Mouse (Mus musculus): ENCODE measurements around the gene Ambp. TPM values are rescaled to one million over a fixed set of nuclear protein-coding genes. Genes with fewer than 3 reads are reported as not detected.

Ambp gene
- 0.18 TPM in 1 of 2 replicates, not detected in the other for polyA plus RNA-seq (2014; fragmentation: Nextera tagmentation; extraction: Ambion mirVana)

DNA sequence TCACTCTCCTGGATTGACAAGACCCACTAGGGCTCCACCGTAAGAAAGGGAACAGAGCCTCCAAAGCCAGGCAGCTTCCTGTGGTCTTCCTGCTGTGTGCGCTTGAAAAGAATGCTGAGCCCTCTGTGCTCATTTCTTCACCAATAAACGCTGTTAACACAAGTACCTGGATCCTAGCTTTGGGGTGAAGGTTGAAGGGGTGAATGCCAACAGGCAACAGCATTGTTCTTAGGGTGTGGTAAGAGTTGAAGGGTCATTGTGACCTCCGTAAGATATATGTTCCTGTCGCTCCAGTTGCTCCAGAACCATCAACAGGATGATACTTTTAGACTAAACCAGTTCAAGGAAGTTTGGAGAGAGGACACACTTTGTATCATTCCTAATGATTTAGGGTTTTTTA is at the start of gene Ambp:
Gene Ambp (minus strand): TSS at position 101 of the 400 bp plus-strand sequence.
- Histone ChIP-seq H3K36me3 (ENCODE audit: control insufficient read depth, insufficient read depth, low read length) (no peaks in the 10 kb centered on the region), H3K9me3 (ENCODE audit: control insufficient read depth, low read length) (no peaks in the 10 kb centered on the region), H3K27ac (replicated peaks; ENCODE audit: low read depth, low read length) (no peak within 1 kb of the TSS), H3K27me3 (replicated peaks; ENCODE audit: control insufficient read depth, insufficient read depth, low read length) (no peaks in the 10 kb centered on the region), H3K4me1 (ENCODE audit: control insufficient read depth, insufficient read depth, low read length) (no peaks in the 10 kb centered on the region), H3K4me3 (ENCODE audit: low read depth, low read length) (no peak within 1 kb of the TSS), H3K9ac (ENCODE audit: low read depth, low read length) (no peak within 1 kb of the TSS), H3K4me2 (ENCODE audit: low read depth, low read length) (no peak within 1 kb of the TSS)
- no peak for DNase-seq (ENCODE audit: low spot score)
- ATAC-seq (ENCODE audit: low read depth): no peak
- WGBS: 62% methylated on average over 5 of the region's 5 CpGs

DNA sequence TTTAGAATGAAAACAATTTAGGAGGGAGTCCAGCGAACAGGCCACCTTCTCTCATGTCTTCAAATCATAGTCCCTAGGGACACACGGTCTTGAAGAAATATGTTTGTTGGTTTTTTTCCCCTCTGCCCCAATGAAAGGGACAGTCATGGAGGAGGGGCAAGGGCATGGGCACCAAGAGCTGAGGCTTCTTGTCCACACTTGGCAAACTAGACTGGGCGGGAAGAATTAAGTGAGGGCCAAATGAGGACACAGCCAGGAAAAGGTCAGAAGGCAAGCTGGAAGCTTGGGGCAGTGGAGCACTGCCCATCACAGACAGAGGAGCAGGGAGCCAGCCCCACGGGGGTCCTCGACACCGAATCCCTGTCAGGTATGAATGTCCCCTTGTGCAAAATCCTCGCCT is 49.3 kb upstream of the Ambp start:
- Histone ChIP-seq H3K4me2 (ENCODE audit: low read depth, low read length) (no peak overlapping the region), H3K27ac (replicated peaks; ENCODE audit: low read depth, low read length) (no peak overlapping the region), H3K4me1 (ENCODE audit: control insufficient read depth, insufficient read depth, low read length) (no peaks in the 10 kb centered on the region), H3K9ac (ENCODE audit: low read depth, low read length) (no peak overlapping the region), H3K27me3 (replicated peaks; ENCODE audit: control insufficient read depth, insufficient read depth, low read length) (no peaks in the 10 kb centered on the region), H3K9me3 (ENCODE audit: control insufficient read depth, low read length) (no peaks in the 10 kb centered on the region), H3K4me3 (ENCODE audit: low read depth, low read length) (no peak overlapping the region), H3K36me3 (ENCODE audit: control insufficient read depth, insufficient read depth, low read length) (no peaks in the 10 kb centered on the region)
- WGBS: 68% methylated on average over 7 of the region's 7 CpGs
- ATAC-seq (ENCODE audit: low read depth) (no peak), DNase-seq (ENCODE audit: low spot score) (no peak)

DNA sequence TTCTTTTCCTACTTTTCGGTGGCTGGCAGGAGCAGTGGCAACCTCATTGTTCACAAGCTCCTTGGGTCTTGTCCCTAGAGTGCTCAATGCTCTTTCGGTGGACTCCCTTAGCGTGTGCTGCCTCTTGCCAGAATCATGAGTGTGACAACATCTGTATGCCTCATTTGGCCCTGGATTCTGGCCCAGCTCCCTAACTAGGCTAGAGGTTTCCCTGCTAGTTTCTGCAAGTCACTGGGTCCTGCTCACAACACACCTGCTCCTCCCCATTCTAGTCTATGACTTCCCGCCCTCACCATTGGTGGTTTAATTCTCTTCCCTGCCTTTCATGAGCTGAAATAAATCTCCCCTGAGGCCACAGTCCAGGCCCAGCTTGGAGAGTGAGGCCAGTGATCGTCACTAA is 44.8 kb upstream of the Ambp start:
- no peak overlapping the region for H3K27ac ChIP-seq (replicated peaks; ENCODE audit: low read depth, low read length)
- H3K4me1 ChIP-seq (ENCODE audit: control insufficient read depth, insufficient read depth, low read length): no peaks in the 10 kb centered on the region
- H3K9me3 ChIP-seq (ENCODE audit: control insufficient read depth, low read length): no peaks in the 10 kb centered on the region
- no peak overlapping the region for H3K9ac ChIP-seq (ENCODE audit: low read depth, low read length)
- H3K27me3 ChIP-seq (replicated peaks; ENCODE audit: control insufficient read depth, insufficient read depth, low read length): no peaks in the 10 kb centered on the region
- no peaks in the 10 kb centered on the region for H3K36me3 ChIP-seq (ENCODE audit: control insufficient read depth, insufficient read depth, low read length)
- H3K4me3 ChIP-seq (ENCODE audit: low read depth, low read length): no peak overlapping the region
- H3K4me2 ChIP-seq (ENCODE audit: low read depth, low read length): no peak overlapping the region
- ATAC-seq (ENCODE audit: low read depth) (no peak), DNase-seq (ENCODE audit: low spot score) (no peak)
- 85% methylated on average over 5 of the region's 5 CpGs for WGBS

DNA sequence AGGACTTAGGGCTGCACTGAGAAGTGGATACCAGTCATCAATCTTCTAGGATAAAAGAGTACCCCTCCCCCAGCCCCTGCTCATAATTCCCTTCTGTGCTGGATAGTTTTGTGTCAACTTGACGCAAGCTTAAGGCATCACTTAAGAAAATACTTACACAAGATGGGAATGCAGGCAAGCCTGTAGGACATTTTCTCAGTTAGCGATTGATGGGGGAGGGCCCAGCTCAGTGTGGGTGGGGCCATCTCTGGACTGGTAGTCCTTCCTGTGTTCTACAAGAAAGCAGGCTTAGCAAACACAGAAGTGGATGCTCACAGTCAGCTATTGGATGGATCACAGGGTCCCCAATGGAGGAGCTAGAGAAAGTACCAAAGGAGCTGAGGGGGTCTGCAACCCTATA is 39.8 kb upstream of the Ambp start:
- H3K27ac ChIP-seq (replicated peaks; ENCODE audit: low read depth, low read length): no peak overlapping the region
- H3K36me3 ChIP-seq (ENCODE audit: control insufficient read depth, insufficient read depth, low read length): no peaks in the 10 kb centered on the region
- no peak overlapping the region for H3K4me3 ChIP-seq (ENCODE audit: low read depth, low read length)
- H3K4me1 ChIP-seq (ENCODE audit: control insufficient read depth, insufficient read depth, low read length): 0 out of 2 replicates have a peak, but pooled peaks cover 8% of the 10 kb centered on the region
- DNase-seq (ENCODE audit: low spot score) (no peak), ATAC-seq (ENCODE audit: low read depth) (no peak)
- 69% methylated on average over 2 of the region's 2 CpGs for WGBS
- H3K9ac ChIP-seq (ENCODE audit: low read depth, low read length): no peak overlapping the region
- no peak overlapping the region for H3K4me2 ChIP-seq (ENCODE audit: low read depth, low read length)
- no peaks in the 10 kb centered on the region for H3K27me3 ChIP-seq (replicated peaks; ENCODE audit: control insufficient read depth, insufficient read depth, low read length)
- no peaks in the 10 kb centered on the region for H3K9me3 ChIP-seq (ENCODE audit: control insufficient read depth, low read length)

DNA sequence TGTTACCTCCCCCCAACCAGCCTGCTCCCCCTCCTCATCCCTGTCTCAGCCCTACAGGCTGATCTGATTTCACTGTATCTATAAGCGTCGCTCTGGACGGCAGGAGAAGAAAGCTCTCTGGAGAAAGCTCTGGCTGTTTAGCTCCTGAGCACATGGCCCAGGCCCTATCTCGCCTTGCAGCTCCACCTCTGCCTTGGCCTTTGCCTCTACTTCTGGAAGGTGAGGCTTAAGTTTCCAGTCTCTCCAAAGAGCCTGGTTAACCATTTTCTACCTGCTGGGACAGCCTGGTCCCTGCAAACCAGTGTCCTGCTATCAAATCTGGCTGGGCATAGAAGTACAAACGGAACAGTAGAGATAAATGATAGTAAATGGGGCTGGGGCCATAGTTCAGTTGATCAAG is 37.0 kb upstream of the Ambp start:
- WGBS: 43% methylated on average over 4 of the region's 5 CpGs
- Histone ChIP-seq H3K4me1 (ENCODE audit: control insufficient read depth, insufficient read depth, low read length) (0 out of 2 replicates have a peak, but pooled peaks cover 8% of the 10 kb centered on the region), H3K4me3 (ENCODE audit: low read depth, low read length) (no peak overlapping the region), H3K27ac (replicated peaks; ENCODE audit: low read depth, low read length) (no peak overlapping the region), H3K27me3 (replicated peaks; ENCODE audit: control insufficient read depth, insufficient read depth, low read length) (no peaks in the 10 kb centered on the region), H3K4me2 (ENCODE audit: low read depth, low read length) (no peak overlapping the region), H3K36me3 (ENCODE audit: control insufficient read depth, insufficient read depth, low read length) (no peaks in the 10 kb centered on the region), H3K9me3 (ENCODE audit: control insufficient read depth, low read length) (no peaks in the 10 kb centered on the region), H3K9ac (ENCODE audit: low read depth, low read length) (no peak overlapping the region)
- peak; percentile 31 for ATAC-seq (ENCODE audit: low read depth)
- DNase-seq (ENCODE audit: low spot score): no peak

DNA sequence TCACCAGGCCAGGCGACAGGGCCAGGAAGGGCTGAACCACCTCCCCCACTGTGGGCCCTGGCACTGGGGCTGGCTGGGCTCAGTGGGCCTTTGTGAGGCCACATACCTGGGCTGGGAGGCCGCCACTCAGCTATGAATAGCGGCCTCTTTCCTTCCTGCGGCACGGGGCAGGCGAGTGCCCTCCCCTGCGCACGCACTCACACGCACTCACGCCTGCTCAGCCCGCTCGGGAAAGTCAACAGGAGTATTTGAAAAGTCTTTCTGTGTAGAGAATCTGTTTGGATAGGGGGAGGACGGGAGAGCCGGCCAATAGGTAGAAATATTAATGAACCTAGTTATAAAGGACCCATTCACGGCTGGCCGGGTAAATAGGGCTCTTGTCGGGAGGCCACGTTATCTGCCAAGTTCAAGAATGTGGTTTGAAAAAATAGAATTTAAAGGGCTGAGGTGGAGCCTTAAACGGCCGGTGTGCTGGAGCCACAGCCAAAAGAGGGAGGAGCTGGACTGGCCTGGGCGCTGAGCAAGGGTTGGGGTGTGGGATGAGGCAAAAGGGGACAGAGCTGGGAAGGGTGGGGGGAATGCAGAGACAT is 31.8 kb upstream of the Ambp start:
- 43% methylated on average over 21 of the region's 21 CpGs for WGBS
- no peaks in the 10 kb centered on the region for H3K36me3 ChIP-seq (ENCODE audit: control insufficient read depth, insufficient read depth, low read length)
- H3K9ac ChIP-seq (ENCODE audit: low read depth, low read length): no peak overlapping the region
- no peaks in the 10 kb centered on the region for H3K27me3 ChIP-seq (replicated peaks; ENCODE audit: control insufficient read depth, insufficient read depth, low read length)
- no peaks in the 10 kb centered on the region for H3K9me3 ChIP-seq (ENCODE audit: control insufficient read depth, low read length)
- no peak overlapping the region for H3K4me2 ChIP-seq (ENCODE audit: low read depth, low read length)
- ATAC-seq (ENCODE audit: low read depth): peak; percentile 82
- peak; percentile 60 for DNase-seq (ENCODE audit: low spot score)
- no peak overlapping the region for H3K4me3 ChIP-seq (ENCODE audit: low read depth, low read length)
- peak overlapping the region; percentile 69 for H3K27ac ChIP-seq (replicated peaks; ENCODE audit: low read depth, low read length)
- H3K4me1 ChIP-seq (ENCODE audit: control insufficient read depth, insufficient read depth, low read length): 0 out of 2 replicates have a peak, but pooled peaks cover 2% of the 10 kb centered on the region

DNA sequence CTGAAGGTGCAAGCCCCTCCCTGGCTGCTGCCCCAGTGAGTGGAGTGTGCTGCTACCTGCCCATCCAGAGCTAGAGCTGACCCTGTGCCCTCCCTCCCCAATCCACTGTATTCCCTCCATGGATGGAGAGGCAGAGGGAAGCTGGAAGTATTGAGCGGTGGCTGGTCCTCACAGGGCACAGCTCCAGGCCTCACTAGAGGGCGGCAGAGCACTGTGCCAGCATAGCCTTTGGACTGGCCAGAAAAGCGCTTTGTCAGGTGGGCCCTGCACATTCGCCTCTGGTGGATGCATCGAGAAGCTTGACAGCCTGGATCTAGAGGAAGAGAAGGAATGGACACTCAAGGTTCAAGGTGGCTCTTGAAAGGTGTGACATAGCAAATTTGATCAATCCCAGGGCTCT is 27.0 kb upstream of the Ambp start:
- Histone ChIP-seq H3K27ac (replicated peaks; ENCODE audit: low read depth, low read length) (no peak overlapping the region), H3K36me3 (ENCODE audit: control insufficient read depth, insufficient read depth, low read length) (no peaks in the 10 kb centered on the region), H3K4me1 (ENCODE audit: control insufficient read depth, insufficient read depth, low read length) (no peaks in the 10 kb centered on the region), H3K9ac (ENCODE audit: low read depth, low read length) (no peak overlapping the region), H3K4me2 (ENCODE audit: low read depth, low read length) (no peak overlapping the region), H3K4me3 (ENCODE audit: low read depth, low read length) (no peak overlapping the region), H3K9me3 (ENCODE audit: control insufficient read depth, low read length) (no peaks in the 10 kb centered on the region), H3K27me3 (replicated peaks; ENCODE audit: control insufficient read depth, insufficient read depth, low read length) (no peaks in the 10 kb centered on the region)
- 4% methylated on average over 5 of the region's 5 CpGs for WGBS
- DNase-seq (ENCODE audit: low spot score) (peak; percentile 83), ATAC-seq (ENCODE audit: low read depth) (peak; percentile 85)

DNA sequence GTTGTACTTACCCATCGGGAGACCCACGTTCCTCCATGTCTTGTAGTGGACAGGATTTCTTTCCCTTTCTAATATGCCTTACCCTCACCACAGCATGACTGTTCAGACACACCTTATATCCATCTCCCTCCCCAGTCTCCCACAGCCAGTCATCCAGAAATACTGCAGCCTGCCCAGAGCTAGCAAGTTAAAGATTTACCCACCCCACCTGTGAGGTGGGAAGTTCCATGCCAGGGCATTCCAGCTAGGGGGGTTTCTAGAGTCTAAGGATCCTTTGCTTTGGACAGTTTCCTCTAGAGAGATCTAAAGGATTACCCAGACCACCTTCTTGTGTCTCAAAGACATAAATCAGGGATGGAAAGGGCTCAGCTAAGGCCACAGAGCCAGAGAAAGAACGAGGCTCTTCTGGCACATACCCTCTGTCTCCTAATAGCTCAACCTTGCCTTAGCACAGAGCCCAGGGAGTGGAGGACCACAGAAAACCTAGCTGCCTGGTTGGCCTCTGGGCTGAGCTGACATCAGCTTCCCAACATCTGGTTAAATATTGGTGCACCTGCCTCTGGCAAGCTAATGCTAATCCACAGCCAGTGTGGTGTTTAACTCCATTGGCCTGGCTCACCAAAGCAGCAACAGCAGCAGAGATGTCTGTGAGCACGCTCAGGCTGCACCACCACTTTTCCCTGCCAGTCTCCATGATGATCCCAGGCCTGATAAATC is 17.5 kb upstream of the Ambp start, which contains the start of gene Kif12:
Gene Kif12 (minus strand): TSS at position 163 of the 717 bp plus-strand sequence.
- H3K36me3 ChIP-seq (ENCODE audit: control insufficient read depth, insufficient read depth, low read length): no peaks in the 10 kb centered on the region
- no peak within 1 kb of the TSS for H3K4me2 ChIP-seq (ENCODE audit: low read depth, low read length)
- no peaks in the 10 kb centered on the region for H3K4me1 ChIP-seq (ENCODE audit: control insufficient read depth, insufficient read depth, low read length)
- H3K27me3 ChIP-seq (replicated peaks; ENCODE audit: control insufficient read depth, insufficient read depth, low read length): peaks cover 12% of the 10 kb centered on the region; the same call in 1 of the 2 replicates
- no peak within 1 kb of the TSS for H3K9ac ChIP-seq (ENCODE audit: low read depth, low read length)
- no peak for DNase-seq (ENCODE audit: low spot score)
- WGBS: 74% methylated on average over 4 of the region's 4 CpGs
- H3K9me3 ChIP-seq (ENCODE audit: control insufficient read depth, low read length): no peaks in the 10 kb centered on the region
- H3K27ac ChIP-seq (replicated peaks; ENCODE audit: low read depth, low read length): no peak within 1 kb of the TSS
- ATAC-seq (ENCODE audit: low read depth): no peak
- H3K4me3 ChIP-seq (ENCODE audit: low read depth, low read length): no peak within 1 kb of the TSS
